Mouse (Mus musculus) myocyte (in vitro differentiated cells): ENCODE measurements around the gene Plekhm2. TPM values are rescaled to one million over a fixed set of nuclear protein-coding genes. Genes with fewer than 3 reads are reported as not detected.

ENCODE experiments used
- polyA plus RNA-seq: library from polyadenylated mRNA; unstranded; fragments of >200 nt; fragmentation: generic; extraction: Trizol; gene quantifications from one replicate; pipeline ENCODE4 v1.2.1, GENCODE M21; 2012; ENCODE audit warnings: missing spikeins

The Plekhm2 gene
- polyA plus RNA-seq, 1 experiment = 20.4 TPM

Other genes with a start within 250 kb of the Plekhm2 start
- 0.23 TPM for gene Clcnkb, start 248.9 kb downstream of the Plekhm2 start, polyA plus RNA-seq
- 31.1 TPM for gene Hspb7, start 244.1 kb downstream of the Plekhm2 start, polyA plus RNA-seq
- not detected for gene Srarp, start 228.8 kb downstream of the Plekhm2 start, polyA plus RNA-seq
- gene Zbtb17, start 220.2 kb downstream of the Plekhm2 start, polyA plus RNA-seq = 30.1 TPM
- 11.7 TPM for gene Spen, start 126.3 kb downstream of the Plekhm2 start, polyA plus RNA-seq
- gene Fblim1, start 58.8 kb downstream of the Plekhm2 start, polyA plus RNA-seq = 29.5 TPM
- gene Tmem82, start 46.3 kb downstream of the Plekhm2 start, polyA plus RNA-seq = 0.02 TPM
- 0.12 TPM for gene Slc25a34, start 41.1 kb downstream of the Plekhm2 start, polyA plus RNA-seq
- gene Rsc1a1, start 20.7 kb upstream of the Plekhm2 start, polyA plus RNA-seq = 5.8 TPM
- 10.6 TPM for gene Ddi2, start 58.5 kb upstream of the Plekhm2 start, polyA plus RNA-seq
- 0.72 TPM for gene Agmat, start 81.8 kb upstream of the Plekhm2 start, polyA plus RNA-seq
- 9.5 TPM for gene Dnajc16, start 126.0 kb upstream of the Plekhm2 start, polyA plus RNA-seq
- 15.2 TPM for gene Casp9, start 128.7 kb upstream of the Plekhm2 start, polyA plus RNA-seq
- not detected for gene Cela2a, start 161.3 kb upstream of the Plekhm2 start, polyA plus RNA-seq
- gene Ctrc, start 181.5 kb upstream of the Plekhm2 start, polyA plus RNA-seq = not detected
- 38.8 TPM for gene Efhd2, start 210.0 kb upstream of the Plekhm2 start, polyA plus RNA-seq